Mouse (Mus musculus) kidney, adult 9 months (tissue): ENCODE data around the gene Rdh12.
A peak's percentile ranks its signal among the peaks of the same experiment; 100 is the strongest.
"Not testable (repeated sequence)": the region's sequence is repeated elsewhere in the genome, so short reads cannot be mapped to it uniquely, and the experiment has no call there.

Experiments
- DNase-seq: peaks from one replicate; pipeline ENCODE4 v3.0.0; 2022

Rdh12 gene

GRCm38 (mm10) chr12:79208703-79209464 lies at the start of gene Rdh12:
TSS of gene Rdh12 (plus strand) at chr12:79208914.
- no peak for DNase-seq

GRCm38 (mm10) chr12:79162876-79163275 lies 45.8 kb upstream of the Rdh12 start:
- DNase-seq = no peak

DNA sequence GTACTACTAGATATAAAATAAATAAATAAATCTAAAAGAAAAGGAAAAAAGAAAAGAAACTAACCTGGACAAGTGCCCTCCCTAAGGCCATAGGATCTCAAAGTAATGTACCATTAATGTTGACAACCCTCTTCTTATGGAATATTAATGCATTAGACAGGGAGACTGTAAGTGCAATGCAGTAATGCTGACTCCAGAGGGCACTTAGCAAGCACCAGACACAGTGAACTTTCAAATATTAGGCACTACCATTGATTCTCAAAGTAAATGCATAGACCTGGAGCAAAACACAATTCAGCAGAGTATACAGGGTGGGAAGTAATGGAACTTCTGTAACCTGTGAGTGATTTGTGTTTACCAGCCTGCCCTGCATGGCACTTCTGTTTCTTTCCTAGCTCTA lies 39.5 kb upstream of the Rdh12 start:
- no peak for DNase-seq

GRCm38 (mm10) chr12:79170421-79170820 lies 38.3 kb upstream of the Rdh12 start:
- DNase-seq = no peak

GRCm38 (mm10) chr12:79171269-79171995 lies 37.3 kb upstream of the Rdh12 start:
- DNase-seq = no peak

DNA sequence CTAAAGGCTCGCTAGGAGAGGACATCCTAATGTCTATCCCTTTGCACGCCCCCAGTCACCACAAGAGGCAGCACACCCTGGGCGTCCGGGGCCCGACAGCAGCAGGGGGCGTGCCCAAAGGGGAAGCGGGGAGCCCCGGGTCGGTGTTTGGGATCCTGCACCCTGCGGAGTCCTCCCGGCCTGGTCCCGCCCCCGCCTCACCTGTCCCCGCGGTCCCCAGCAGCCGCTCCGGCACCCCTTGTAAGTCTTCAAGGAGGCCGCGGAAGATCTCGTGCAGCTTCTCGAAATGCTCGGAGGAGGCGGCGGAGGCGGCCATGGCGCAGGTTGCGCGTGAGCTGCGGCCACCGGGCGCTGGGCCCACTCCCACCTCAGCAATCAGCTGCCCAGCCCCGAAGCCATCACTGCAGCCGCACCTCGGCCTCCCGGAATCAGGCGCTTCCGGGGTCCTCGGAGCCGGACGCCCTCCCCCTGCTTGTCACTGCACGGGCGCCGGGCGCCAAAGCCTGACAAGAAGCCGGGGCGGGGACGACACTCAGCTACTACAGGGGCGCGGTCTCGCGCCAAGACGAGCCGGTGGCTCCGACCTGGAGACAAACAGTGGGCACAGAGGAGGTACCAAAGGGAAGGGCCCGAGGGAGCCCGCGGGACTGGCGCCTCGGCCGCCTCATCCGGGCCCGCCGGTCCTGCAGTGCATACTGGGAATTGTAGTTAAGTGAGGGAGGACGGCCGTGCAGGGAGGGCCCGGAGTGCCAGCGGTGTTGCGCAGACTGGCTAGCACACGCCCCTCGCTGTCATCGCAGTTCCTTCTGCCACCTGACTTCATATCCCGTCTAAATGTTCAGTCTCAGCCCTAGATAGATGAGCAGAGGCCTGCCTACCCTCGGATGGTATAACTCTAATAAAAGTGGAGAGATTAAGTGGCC lies 36.4 kb upstream of the Rdh12 start, which contains the start of gene Vti1b:
Gene Vti1b (minus strand): TSS at position 649 of the 923 bp plus-strand sequence.
- DNase-seq = peak; percentile 95

- DNase-seq = no peak
Observed at GRCm38 (mm10) chr12:79173721-79174120, 35.0 kb upstream of the Rdh12 start.

DNA sequence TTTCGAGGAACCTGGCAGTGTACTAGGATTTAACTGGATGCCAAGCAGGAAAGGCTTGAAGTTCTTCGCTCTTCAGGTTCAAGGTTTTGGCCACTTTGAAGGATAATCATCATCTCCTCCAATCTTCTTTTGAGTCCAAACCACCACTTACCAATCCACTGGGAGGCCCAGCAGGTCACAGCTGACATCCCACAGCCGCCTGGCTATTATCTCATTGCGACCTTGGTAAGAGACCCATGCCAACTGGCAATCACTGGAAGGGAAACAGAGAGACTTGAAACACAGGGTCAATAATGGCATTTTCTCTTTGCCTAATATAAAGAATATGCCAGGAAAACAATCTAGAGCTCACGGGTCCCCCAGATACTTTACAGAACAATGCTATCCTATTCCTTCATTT lies 32.7 kb upstream of the Rdh12 start:
- DNase-seq = no peak

- DNase-seq = not testable (repeated sequence)
Observed at GRCm38 (mm10) chr12:79185160-79185559, 23.6 kb upstream of the Rdh12 start.

- DNase-seq = peak; percentile 58
Observed at GRCm38 (mm10) chr12:79190931-79191673, 17.6 kb upstream of the Rdh12 start.

- DNase-seq = peak; percentile 72
Observed at GRCm38 (mm10) chr12:79191701-79192100, 17.0 kb upstream of the Rdh12 start.

- peak; percentile 38 for DNase-seq
Observed at GRCm38 (mm10) chr12:79192193-79192592, 16.5 kb upstream of the Rdh12 start, which contains the start of gene Rdh11. TSS of gene Rdh11 (minus strand) at chr12:79192293.

DNA sequence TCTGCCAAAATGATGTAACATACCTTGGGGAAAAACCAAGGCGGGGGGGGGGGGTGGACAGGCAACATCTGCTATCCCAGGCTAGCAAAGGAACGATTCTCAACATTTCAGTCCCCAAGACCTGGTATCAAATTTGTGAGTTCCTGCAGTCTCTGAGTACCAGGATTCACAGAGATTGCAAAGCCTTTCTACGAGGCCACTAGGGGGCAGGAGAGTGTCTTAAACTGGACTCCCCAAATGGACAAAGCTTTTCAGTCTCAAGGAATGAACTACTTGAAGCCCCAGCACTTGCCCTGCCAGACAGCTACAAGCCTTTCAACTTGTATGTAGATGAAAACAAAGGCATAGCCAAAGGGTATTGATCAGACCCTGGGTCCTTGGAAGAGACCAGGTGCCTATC lies 15.3 kb upstream of the Rdh12 start:
- DNase-seq = peak; percentile 72

DNA sequence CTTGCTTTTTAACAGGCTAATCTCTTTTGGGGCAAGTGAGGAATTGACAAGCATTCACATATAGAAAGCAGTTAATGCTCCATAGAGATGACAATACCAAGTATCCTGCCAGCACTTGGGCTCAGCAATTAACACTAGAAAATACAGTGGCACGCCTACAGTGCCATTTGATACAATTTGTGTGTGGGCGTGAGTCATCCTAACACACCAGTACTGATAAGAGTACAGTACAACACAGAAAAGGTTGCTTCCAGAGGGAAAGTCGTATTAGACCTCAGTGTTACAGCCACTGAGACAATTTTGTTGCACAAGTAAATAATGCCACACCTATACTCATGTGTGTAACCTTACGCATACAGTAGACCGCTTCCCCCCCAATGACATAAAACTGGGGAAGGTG lies 11.6 kb upstream of the Rdh12 start:
- DNase-seq = no peak

DNA sequence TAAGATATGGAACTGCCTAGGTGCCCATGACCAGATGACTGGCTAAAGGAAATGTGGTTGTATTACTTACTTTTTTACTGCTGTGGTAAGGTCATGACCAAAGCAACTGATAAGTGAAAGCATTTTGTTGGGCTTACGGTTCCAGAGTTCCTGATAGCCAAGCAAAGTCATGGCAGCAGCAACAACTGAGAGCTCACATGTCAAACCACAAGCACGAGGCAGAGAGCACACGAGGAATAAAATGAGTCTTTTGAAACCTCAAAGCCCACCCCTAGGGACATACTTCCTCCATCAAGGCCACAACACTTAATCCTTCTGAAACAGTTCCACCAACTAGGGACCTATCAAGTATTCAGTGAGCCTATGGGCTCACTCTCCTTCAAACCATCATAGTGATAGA lies 6.8 kb upstream of the Rdh12 start:
- no peak for DNase-seq

DNA sequence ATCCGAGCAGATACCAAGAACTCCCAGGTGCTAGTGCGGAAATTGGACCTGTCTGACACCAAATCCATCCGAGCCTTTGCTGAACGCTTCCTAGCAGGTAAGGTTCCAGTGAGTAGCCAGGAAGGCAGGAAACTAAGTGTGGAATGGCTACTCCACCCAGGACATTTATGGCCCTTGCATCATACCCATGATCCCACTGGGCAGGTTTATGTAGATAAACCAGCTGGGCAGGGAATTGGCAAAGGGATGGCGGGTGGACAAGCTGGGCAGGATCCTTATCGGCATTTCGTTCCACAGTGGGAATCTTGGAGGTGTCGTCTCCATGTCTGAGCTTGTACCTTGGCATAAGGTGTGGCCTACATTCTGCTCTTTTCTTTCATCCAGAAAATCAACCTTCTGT lies 2.7 kb downstream of the Rdh12 start:
- no peak for DNase-seq

GRCm38 (mm10) chr12:79217511-79217910 lies 8.8 kb downstream of the Rdh12 start:
- peak; percentile 6 for DNase-seq

- no peak for DNase-seq
Observed at GRCm38 (mm10) chr12:79235485-79236080, 26.9 kb downstream of the Rdh12 start.

DNA sequence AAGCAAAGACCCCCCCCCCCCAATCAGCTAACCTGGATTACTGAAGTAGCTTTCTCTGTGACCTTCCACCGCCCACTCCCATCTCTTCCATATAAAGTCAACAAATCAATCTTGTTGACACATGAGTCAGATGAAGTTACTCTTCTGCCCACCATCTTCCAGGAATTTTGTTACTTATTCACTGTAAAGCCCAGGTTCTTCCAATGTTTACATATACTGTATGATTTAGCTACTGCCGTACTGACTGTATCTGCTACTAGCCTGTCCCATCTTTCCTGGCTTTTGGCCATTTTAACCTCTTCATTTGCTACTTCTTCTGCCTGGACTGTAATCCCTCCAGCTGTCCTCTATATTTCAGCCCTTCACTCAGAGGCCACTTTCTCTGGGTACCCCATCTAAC lies 33.3 kb downstream of the Rdh12 start:
- DNase-seq = no peak

DNA sequence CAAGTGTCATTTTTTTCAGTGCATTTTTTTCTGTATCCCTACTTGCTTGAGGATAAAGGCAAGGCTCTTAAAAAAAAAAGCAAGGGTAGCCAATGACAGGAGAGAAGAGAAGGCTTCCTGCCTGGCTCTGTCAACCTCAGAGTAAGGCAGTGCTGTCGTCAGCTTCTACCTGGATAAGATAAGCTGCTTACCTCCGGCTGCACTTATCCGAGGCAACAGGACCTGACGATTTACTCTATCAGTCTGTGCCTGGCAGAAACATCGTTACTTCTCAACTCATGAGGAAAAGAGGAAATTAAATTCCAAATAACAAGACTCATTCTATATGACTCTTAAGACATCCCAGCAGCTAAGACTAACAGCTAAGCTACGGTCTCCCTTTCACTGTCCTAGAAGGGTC lies 34.2 kb downstream of the Rdh12 start:
- DNase-seq = no peak

DNA sequence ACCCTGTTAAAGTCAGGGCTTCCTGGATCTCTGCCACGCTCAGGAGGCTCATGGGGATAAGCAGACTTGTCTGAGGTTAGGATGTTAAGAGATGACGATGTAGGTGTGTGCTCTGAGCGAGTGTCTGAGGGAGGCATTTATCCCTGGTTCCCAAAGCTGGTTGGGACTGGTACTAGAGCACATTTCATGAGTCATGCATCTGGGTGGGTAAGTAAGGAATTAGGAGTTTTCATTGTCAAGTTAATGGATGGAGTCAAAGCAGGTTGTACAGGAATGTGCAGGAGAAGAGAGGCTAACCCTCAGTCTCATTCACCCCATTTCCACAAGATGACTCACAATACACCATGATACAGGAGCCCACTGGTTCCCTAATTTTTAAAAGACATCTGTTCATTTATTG lies 39.4 kb downstream of the Rdh12 start:
- DNase-seq = no peak
